Mouse (Mus musculus): ENCODE measurements around the gene Slc7a7. TPM values are rescaled to one million over a fixed set of nuclear protein-coding genes. Genes with fewer than 3 reads are reported as not detected.

Gene Slc7a7
- polyA plus RNA-seq, 1 experiment: 0.52 TPM

DNA sequence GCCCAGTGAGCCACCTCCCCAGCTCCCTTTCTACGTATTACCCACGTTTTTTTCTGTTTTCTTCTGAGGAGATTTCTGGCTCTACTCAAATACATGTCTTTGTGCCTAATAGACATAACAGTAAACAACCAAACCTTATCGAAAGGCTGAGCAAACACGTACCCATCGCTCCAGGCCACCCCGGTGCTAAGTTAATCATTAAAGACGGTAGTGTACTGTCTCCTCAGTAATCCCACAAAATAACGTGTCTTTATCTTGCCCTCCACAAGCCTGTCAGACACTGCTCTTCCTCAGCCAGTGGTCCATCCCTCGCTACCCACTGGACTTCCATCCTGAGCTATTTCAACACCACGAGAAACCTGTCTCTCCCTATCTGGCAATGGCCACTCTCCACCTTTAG is 35.8 kb downstream of the Slc7a7 start:
- H3K4me1 ChIP-seq (ENCODE audit: control insufficient read depth, insufficient read depth, insufficient read length, low read length): no peaks in the 10 kb centered on the region; the same call in none of the 2 replicates
- H3K4me3 ChIP-seq (ENCODE audit: insufficient read depth, low read depth, low read length): no peak overlapping the region
- no peak overlapping the region for H3K27ac ChIP-seq (replicated peaks; ENCODE audit: low read depth, low read length)

DNA sequence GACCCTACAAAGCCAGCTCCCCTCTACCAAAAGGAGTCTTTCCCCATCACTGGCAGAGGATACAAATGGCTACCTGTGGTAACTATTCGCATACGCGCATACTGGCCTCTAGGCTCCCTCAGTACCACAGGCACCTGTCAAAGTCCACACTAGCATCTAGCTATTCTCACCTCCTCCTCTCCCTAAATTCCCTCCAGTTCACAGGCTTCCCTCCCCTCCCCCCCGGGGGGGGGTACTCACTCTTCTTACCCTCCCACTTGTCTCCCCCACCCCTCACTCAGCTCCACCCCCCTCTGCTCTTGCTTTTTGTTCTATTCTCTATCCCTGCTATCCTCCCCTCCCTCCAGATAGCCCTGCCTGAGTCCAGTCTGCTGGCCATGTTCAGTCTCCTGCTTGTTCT is 37.0 kb downstream of the Slc7a7 start:
- Histone ChIP-seq H3K27ac (replicated peaks; ENCODE audit: low read depth, low read length) (no peak overlapping the region), H3K4me1 (ENCODE audit: control insufficient read depth, insufficient read depth, insufficient read length, low read length) (no peaks in the 10 kb centered on the region; the same call in none of the 2 replicates), H3K4me3 (ENCODE audit: insufficient read depth, low read depth, low read length) (no peak overlapping the region)

- Histone ChIP-seq H3K27ac (replicated peaks; ENCODE audit: low read depth, low read length) (no peak overlapping the region), H3K4me3 (ENCODE audit: insufficient read depth, low read depth, low read length) (no peak overlapping the region), H3K4me1 (ENCODE audit: control insufficient read depth, insufficient read depth, insufficient read length, low read length) (no peaks in the 10 kb centered on the region; the same call in none of the 2 replicates)
Measured at GRCm38 (mm10) chr14:54379571-54379970, 38.0 kb downstream of the Slc7a7 start.

DNA sequence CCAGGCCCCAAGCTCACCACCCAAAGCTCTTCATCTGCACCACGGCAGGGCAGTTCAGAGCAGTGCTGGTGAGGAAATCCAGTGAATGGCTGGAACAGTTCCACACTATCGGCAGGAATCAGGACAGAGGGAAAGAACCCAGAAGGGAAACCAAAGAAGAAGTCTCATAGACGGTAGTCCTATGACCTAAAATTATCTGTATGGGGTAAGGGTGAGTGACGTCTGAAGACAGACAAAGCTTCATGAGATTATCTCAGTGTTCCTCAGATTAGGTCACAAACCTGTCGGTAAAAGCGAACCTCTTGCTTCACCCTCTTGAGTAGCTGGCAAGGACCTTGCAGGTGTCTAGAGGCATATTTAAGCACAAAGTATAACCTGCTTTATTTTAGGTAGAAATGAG is 40.4 kb downstream of the Slc7a7 start:
- no peak overlapping the region for H3K27ac ChIP-seq (replicated peaks; ENCODE audit: low read depth, low read length)
- H3K4me1 ChIP-seq (ENCODE audit: control insufficient read depth, insufficient read depth, insufficient read length, low read length): no peaks in the 10 kb centered on the region
- no peak overlapping the region for H3K4me3 ChIP-seq (ENCODE audit: insufficient read depth, low read depth, low read length)

DNA sequence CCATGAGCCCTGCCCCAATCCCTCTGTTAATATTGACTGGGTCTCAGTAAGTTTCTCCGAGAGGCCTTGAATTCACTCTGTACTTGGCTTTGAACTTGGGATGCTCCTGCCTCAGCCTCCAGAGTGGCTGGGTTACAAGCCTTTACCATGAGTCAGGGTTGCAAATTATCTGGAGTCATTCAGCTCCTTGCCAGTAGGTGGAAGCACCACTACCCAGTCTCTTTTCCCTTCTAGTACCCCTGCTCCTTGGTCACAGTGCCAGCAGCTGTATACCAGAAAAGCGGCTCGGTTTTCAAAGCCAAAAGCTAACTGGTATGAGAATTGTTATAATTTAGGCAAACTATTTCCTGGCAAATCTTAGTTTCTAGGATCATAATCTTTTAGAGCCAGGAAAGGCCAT is 41.7 kb downstream of the Slc7a7 start:
- H3K4me1 ChIP-seq (ENCODE audit: control insufficient read depth, insufficient read depth, insufficient read length, low read length): no peaks in the 10 kb centered on the region
- H3K27ac ChIP-seq (replicated peaks; ENCODE audit: low read depth, low read length): no peak overlapping the region
- no peak overlapping the region for H3K4me3 ChIP-seq (ENCODE audit: insufficient read depth, low read depth, low read length)

DNA sequence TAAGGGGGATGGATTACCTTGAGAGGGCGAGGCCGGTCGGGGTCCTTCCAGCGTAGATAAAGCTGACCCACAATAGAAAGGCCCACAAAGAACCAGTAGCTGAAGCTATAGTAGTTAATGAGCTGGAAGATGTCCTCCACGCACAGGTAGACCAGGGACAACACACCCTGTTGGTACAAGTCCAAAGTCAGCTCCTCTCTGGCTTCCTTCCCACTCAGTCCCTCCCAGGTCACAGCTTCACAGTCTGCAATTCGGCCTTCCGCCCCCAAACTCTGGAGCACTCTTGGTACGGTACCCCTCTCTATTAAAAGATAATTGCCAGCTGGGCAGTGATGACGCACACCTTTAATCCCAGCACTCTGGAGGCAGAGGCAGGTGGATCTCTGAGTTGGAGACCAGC is 44.7 kb downstream of the Slc7a7 start:
- Histone ChIP-seq H3K4me3 (ENCODE audit: insufficient read depth, low read depth, low read length) (no peak overlapping the region), H3K27ac (replicated peaks; ENCODE audit: low read depth, low read length) (no peak overlapping the region), H3K4me1 (ENCODE audit: control insufficient read depth, insufficient read depth, insufficient read length, low read length) (no peaks in the 10 kb centered on the region)

- Histone ChIP-seq H3K27ac (replicated peaks; ENCODE audit: low read depth, low read length) (no peak overlapping the region), H3K4me3 (ENCODE audit: insufficient read depth, low read depth, low read length) (no peak overlapping the region), H3K4me1 (ENCODE audit: control insufficient read depth, insufficient read depth, insufficient read length, low read length) (no peaks in the 10 kb centered on the region)
Measured at GRCm38 (mm10) chr14:54371460-54371859, 46.1 kb downstream of the Slc7a7 start.

DNA sequence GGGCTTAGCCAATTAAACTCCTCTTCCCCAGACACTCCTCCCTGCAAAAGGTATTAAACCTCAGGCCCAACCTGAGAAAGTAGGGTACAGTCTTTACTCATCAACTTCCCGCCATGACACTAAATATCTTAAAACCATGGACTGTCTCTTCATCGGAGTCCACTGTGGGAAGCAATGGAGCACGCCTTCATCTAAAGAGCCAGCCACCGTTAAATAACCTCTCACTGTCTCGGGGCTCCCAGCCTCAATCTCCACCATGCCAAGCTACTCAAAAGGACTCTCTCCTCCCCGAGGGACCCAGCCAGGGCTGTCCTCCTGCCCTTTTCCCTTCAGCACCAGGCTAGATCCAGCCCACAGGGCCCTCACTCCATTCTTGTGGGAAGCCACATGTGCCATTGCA is 47.0 kb downstream of the Slc7a7 start:
- Histone ChIP-seq H3K4me3 (ENCODE audit: insufficient read depth, low read depth, low read length) (no peak overlapping the region), H3K4me1 (ENCODE audit: control insufficient read depth, insufficient read depth, insufficient read length, low read length) (no peaks in the 10 kb centered on the region), H3K27ac (replicated peaks; ENCODE audit: low read depth, low read length) (no peak overlapping the region)

GRCm38 (mm10) chr14:54369372-54369771 is 48.2 kb downstream of the Slc7a7 start:
- H3K4me1 ChIP-seq (ENCODE audit: control insufficient read depth, insufficient read depth, insufficient read length, low read length): no peaks in the 10 kb centered on the region

GRCm38 (mm10) chr14:54367429-54368060 is 50.0 kb downstream of the Slc7a7 start:
- H3K4me3 ChIP-seq (ENCODE audit: insufficient read depth, low read depth, low read length): no peak overlapping the region
- H3K4me1 ChIP-seq (ENCODE audit: control insufficient read depth, insufficient read depth, insufficient read length, low read length): no peaks in the 10 kb centered on the region
- no peak overlapping the region for H3K27ac ChIP-seq (replicated peaks; ENCODE audit: low read depth, low read length)

More at GRCm38 (mm10) chr14:54369372-54369771, 48.2 kb downstream of the Slc7a7 start:
- Histone ChIP-seq H3K27ac (replicated peaks; ENCODE audit: low read depth, low read length) (no peak overlapping the region), H3K4me3 (ENCODE audit: insufficient read depth, low read depth, low read length) (no peak overlapping the region)

GRCm38 (mm10) chr14:54366581-54366980 is 51.0 kb downstream of the Slc7a7 start:
- Histone ChIP-seq H3K4me3 (ENCODE audit: insufficient read depth, low read depth, low read length) (no peak overlapping the region), H3K4me1 (ENCODE audit: control insufficient read depth, insufficient read depth, insufficient read length, low read length) (no peaks in the 10 kb centered on the region), H3K27ac (replicated peaks; ENCODE audit: low read depth, low read length) (no peak overlapping the region)

- Histone ChIP-seq H3K4me3 (ENCODE audit: insufficient read depth, low read depth, low read length) (no peak overlapping the region), H3K4me1 (ENCODE audit: control insufficient read depth, insufficient read depth, insufficient read length, low read length) (no peaks in the 10 kb centered on the region), H3K27ac (replicated peaks; ENCODE audit: low read depth, low read length) (no peak overlapping the region)
Measured at GRCm38 (mm10) chr14:54365026-54365645, 52.4 kb downstream of the Slc7a7 start.

DNA sequence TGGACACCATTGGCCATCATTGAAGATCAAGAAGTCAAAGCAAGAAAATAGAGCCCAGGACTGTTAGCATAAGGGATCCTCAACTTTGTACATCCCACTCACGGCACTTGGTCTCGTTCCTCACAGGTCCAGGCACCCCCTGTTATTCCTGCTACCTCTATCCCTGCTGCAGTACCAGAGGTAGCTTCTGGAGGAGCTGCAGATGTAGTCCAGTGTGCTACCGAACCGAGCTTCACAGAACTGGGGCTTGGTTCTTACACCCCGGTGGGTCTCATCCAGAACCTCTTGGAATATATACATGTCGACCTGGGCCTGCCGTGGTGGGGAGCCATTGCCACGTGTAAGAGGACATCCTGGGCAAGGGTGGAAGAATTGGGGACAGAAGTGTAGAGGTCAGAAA is 54.4 kb downstream of the Slc7a7 start:
- Histone ChIP-seq H3K4me3 (ENCODE audit: insufficient read depth, low read depth, low read length) (no peak overlapping the region), H3K27ac (replicated peaks; ENCODE audit: low read depth, low read length) (no peak overlapping the region), H3K4me1 (ENCODE audit: control insufficient read depth, insufficient read depth, insufficient read length, low read length) (no peaks in the 10 kb centered on the region)

DNA sequence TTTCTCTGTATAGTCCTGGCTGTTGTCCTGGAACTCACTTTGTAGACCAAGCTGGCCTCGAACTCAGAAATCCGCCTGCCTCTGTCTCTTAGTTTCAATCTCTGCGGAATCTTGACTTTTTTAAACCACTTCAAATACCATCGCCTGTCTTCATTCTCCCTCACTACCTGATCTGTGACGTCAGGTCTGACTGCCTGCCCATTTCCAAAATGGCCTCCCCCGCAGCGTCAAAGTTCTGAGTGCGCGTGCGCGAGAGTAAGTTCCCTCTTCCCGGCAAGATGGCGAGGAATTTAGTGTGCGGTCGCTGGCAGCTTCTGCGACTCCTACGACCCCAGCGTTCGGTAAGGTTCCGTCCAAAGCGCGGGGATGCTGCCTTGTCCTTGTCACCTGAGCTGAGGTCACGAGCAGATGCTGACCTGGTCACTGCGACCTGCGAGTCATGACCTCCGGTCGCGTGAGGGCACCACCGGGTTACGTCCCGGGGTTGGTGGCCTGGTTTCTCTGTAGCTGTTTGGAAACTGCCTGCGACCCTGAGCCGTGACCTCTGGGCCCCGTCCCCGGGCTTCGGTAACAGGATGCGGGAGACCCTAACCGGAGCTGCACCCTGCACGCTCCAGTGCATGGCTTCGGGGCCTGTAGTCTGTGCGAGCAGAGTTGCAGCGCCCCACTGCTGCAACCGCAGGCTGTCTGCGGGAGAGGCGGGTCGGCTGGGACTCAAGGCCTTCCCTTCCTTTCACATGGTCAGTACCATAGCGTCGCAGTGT is 56.8 kb downstream of the Slc7a7 start, which contains the start of gene Oxa1l:
TSS of gene Oxa1l (plus strand) at position 258 of the 764 bp plus-strand sequence.
- Histone ChIP-seq H3K4me3 (ENCODE audit: insufficient read depth, low read depth, low read length) (peak within 1 kb of the TSS; percentile 88), H3K27ac (replicated peaks; ENCODE audit: low read depth, low read length) (peak within 1 kb of the TSS; percentile 95), H3K4me1 (ENCODE audit: control insufficient read depth, insufficient read depth, insufficient read length, low read length) (no peaks in the 10 kb centered on the region)

- H3K27ac ChIP-seq (replicated peaks; ENCODE audit: low read depth, low read length): no peak overlapping the region
- H3K4me3 ChIP-seq (ENCODE audit: insufficient read depth, low read depth, low read length): no peak overlapping the region
- H3K4me1 ChIP-seq (ENCODE audit: control insufficient read depth, insufficient read depth, insufficient read length, low read length): no peaks in the 10 kb centered on the region
Measured at GRCm38 (mm10) chr14:54354406-54354805, 63.2 kb downstream of the Slc7a7 start.
